Mouse (Mus musculus) cerebellum, adult (tissue): ENCODE measurements at regions not wholly inside any gene's neighbourhood (a gene's known extent, or its start where the extent isn't known, plus 50 kb on each side); places are given as distances from the start of the nearest gene placed in this dataset.

Experiments
- ATAC-seq: cut with Nextera tagmentation; 2 replicates; pipeline ENCODE4 v1.9.2; 2017; ENCODE audit warnings: mild to moderate bottlenecking, moderate library complexity, mixed read lengths; ENCODE audit not compliant: insufficient number of reproducible peaks, low FRiP score, low TSS enrichment

DNA sequence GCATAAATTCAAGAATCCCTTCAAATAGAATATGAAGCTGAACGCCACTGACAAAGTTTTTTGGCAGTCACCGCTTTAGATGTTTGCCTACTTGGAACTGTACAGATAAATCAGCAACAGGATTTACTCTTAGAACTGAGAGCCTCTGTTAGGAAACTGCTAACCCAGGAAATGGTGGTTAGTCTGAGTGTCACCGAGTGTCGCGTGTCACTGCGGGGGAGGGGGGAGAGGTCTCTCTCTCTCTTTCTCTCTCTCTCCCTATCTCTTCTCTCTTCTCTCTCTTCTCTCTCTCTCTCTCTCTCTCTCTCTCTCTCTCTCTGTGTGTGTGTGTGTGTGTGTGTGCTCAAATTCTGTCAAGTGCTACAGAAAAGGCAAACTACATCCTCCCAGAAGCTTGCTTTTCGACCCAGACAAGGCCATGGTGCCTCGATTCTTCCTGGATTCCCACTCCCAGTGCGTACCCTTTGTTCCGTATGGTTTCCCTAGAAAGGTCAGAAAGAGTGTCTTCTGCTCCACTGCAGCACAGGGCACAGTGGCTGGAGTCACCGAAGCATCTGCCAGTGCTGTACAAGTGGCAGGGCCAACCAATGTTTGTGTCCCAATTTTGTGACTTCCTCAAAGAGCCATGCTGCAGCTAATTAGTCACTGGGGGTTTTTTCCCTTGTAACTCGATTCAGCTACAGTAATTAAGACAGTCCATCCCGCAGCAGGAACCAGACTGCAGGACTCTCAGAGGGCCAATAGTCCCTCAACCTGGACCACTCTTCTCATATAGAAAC, 87.0 kb downstream of the Cog6 start:
- no peak for ATAC-seq

DNA sequence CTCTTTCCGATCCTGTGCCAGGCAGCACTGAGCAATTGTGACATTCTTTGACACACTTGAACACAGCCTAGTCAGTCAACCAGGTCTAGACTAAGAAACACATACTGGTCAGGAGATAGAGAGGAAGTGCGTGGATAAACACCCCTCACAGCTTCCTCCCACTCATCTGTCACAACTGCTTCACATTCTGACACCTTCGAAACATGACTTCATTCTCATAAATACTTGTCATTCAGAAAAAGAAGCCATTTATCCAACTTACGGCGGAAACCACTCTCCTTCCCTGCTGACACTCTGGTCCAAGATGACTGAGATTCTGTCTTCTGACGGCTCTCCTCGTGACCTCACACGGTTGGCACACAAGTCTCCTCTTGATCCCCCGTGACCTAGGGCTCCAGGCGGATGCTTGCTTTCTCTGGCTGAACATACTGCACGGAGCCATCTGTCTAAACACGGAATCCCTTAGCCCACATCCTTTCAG, 89.6 kb downstream of the Cog6 start:
- ATAC-seq, result no peak

DNA sequence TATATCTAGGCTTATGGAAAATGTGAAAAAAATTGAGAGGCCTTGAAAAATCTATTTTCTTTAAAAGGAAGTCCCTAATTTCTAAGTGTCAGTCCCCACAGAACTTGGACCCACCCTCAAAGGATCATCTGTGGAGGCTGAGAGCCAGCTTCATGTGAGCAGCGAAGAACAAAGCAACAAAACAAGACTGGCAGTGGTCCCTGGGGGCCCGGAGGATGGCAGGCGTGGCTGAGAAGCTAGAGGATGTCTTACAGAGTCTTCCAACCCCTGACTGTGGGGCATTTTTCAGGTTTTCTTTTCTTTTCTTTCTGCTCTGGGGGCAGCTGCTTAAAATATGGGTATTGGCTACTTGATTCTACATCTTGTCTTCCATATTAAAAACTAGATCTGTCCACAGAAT, 90.5 kb downstream of the Cog6 start:
- ATAC-seq, result no peak

DNA sequence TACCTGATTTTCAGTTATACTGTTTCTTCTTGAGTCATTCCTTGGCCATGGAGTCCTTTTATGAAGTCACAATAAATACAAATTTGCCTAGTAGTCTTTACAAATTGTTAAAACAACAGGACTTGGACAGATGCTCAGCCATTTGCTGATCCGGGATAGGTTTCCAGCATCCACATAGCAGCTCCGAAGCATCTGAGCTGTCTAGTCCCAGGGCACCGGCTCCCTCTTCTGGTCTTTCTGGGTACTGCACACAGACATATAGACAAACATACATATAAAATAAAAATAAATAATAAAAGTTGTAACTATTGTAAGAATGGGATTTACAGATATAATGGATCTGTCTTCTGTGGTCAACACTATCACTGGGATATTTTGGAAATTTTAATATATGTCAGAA, 91.8 kb downstream of the Cog6 start:
- no peak for ATAC-seq

DNA sequence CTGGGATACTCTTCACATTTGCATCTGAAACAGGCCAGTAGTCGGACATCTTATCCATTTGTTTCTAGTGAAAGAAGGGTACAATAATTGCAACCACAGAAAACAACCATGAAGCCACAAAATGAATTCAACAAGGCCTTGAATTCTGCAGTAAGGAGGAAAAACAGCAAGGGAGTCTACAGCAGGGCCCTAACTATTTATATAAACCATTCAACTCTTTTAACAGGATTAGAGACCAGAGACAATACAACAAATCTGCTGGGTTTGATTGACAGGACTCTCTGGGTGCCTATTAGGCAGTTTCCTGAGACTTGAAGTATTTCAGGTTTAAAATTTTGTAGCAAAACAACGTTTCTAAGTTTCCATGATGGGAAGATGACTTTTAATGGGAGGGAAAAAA, 92.4 kb downstream of the Cog6 start:
- ATAC-seq, result no peak

DNA sequence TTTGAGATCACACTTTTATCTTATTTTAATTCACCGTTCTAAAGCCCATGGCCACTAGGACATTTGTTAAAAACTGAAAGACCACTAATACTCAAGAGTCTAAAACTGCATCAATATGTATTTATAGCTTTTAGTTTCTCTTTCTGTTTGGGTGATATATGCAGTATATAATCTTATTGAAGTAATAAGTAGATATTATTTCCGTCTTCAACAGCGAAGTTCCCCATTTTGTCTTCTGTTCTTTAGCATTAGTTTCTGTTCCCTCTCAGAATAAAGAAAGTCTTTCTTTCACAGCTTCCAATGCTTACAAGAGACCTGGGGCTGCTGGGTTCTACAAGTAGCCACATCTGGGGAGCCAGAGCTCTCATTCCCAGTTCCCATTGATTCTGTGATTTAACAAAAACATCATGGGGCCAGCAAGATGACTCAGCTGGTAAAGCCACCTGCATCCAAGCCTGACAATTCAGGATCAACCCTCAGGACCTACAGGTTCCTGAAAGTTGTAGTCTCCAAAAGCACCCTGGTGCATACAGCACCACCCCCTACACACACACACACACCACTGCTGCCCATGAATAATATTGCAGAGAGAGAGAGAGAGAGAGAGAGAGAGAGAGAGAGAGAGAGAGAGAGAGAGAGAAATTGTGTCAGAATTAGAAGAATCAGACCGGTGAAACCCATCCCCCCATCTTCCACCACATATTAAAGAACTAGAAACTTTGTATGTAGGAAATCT, 93.0 kb downstream of the Cog6 start:
- ATAC-seq, result no peak

DNA sequence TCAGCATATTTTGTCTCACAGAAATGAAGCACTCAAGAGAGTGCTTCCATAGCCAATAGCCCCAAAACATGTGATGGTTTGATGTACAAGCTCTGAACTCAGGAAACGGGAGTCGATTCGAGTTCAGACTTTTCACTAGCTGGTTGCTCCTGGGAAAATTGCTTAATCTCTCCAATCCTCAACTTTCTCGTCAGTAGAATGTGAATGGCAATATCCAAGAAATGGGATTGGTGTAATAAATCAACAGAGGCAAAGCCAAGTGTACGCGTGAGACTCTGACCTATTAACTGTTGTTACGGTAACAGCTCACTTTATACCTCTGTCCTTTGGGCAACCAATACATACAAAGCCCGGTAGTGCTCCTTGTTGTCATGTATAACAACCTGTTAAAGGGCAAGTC, 94.6 kb downstream of the Cog6 start:
- ATAC-seq, result no peak

DNA sequence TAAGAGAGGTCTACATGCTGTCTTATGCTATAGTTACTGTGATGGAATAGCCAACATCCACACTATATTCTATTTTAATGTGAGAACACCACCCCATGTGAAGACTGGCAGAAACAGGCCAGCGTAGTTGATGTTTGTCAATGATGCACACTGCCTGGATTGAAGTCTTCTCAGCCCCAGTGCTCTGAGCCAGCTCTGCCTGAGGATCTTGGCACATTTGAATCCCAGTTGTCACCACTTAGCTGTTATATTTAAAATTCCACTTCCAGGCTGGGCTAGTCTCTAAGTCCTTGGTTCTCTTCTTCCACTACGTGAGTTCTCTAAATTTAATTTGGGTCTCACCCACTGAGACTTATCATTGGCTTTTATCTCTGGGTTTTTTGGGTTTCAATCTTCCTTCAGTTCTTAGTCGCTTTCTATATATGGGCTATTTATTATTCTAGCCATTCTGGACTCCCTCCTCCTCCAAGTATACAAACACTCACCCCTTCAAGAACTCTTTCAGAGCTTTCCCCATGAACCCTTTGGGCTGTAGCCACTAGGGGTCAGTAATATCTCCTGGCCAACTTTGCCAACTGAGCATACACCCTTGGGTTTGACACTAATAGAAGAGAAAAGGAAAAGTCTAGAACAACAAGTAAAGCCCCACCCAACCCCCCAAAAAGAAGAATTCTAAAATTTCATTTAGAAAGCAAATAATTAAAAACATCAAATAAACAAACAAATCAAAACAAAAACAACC, 110.0 kb downstream of the Cog6 start:
- ATAC-seq, result no peak

DNA sequence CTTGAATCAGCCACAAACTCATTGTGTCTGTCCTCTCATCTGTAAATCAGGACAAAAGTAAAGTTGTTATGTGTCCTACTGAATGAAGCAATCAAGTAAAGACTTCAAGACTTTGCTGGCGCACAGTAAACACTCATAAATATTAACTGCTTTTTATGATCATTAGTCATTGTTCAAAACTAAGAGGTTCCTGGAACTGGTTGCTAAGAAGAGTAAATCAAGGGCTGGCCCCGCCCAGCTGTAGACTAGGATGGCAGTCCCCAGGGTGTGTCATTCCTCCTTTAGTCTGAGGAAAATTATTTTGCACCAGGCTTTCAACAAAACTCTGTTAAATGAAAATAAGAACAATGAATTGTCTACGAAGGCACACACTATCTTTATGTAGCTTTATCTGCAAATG, 113.0 kb downstream of the Cog6 start:
- no peak for ATAC-seq

DNA sequence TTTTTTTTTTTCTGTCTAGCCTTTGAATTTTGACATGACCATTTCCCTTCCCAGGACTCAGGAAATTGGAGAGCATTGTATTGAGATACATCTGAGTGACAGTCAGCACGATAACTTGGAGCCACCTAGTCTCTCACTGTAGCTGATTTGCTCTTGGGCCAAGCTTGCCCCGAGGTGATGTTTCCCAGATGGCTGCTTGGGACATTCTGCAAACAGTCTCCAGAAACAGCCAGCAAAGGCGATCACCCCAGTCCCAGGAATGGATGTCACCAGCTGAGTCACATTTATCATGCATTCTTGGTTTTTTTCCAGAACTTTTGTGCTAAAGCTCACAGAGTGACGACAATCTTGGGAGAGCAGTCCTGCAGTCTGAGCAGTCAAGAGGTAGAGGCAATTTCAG, 119.4 kb downstream of the Cog6 start:
- ATAC-seq, result no peak

DNA sequence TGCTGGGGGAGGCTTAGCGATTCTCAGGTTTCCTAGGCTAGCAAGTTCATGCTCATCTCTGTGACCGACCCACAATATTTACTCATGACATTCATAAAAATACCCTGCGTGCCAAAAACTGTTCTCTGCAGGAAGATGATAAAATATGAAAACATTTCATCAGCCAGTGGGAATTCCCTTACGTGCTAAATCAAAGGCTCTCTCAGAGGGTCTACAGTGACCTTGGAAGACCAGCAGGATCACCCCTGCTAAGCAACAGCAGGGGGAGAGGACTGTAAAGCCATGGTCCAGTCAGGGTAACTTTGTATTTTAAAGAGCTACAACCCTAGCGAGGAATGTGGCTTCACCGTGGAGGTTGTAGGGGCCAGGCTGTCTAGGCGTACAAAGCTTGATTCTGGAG, 120.6 kb downstream of the Cog6 start:
- ATAC-seq, result no peak

DNA sequence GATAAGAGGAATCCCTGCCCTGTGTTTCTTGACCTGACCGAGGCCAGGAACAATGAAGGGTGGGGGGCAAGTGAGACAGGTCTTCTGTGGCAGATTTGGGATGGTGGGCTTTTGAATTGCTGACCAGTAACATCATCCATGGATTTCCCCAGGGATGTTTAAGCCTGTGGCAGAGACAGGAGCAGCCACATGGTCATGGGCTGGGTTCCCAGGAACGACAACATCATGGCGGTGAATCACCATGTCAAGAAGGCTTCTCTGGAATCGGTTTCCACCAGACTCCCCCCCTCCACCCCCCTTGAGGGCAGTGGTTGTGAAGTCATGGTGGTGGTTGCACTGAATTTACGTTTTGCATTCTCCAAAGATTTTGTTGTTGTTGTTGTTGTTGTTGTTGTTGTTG, 121.3 kb downstream of the Cog6 start:
- no peak for ATAC-seq

DNA sequence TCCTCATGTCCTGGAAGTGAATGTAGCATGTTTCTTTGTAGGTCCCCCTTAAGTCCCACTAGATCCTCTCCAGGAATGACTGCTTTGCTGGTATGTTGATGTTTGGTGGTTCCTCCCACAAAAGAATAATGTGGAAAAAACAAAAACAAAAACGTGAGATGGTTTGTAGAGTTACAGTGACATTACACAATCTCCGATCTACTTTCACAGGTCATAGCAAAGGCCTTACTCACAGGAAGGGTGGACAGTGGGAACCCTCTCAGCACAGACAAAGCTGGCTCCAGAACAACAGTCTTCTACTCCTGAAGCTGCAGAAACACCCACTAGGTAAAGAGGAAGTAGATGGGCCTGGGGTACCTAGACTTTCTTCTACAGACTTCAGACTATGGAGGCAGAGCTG, 122.2 kb downstream of the Cog6 start:
- ATAC-seq, result no peak

DNA sequence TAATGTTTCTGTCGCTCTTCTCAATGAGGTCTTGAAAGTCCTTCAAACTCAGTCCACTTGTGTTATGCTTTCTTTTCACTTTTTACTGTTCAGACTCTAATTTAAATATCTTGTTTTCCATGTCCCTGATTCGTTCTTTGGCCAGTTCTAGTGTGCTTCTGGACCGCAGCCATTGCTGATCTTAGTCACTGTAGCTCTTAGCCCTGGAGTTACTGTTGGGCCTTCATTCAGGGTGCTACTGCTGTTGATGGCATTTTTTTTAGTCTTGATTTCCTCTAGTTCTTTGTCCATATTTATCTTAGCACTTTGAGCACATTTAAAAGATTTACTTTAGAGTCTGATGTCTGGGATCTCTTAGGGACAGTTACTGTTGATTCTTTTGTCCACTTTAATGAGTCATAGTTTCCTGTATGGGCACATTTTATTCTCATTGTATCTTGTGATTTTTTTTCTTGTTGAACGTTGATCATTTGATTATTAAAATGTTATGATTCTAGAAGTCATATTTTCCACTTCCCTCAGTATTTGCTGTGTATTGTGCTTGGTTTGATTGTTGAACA, 127.8 kb downstream of the Cog6 start:
- ATAC-seq, result no peak

DNA sequence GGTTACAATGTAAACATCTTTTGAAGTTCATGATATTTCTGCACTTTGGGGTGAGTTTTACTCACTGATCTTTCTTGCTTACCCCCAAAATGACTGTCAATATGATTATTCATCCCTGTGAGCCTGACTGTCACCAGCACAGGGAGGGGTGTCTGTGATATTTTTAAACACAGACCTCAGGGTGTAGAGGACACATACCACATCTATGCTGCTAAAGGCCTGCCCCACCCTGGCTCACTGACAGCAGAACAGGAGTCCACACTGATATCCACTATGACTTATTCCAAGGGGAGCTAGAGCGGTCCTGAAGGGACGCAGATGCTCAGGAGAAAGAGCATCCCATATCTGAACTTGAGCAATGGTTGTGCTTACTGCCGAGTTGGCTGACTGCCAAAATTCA, 135.1 kb downstream of the Cog6 start:
- ATAC-seq, result no peak

DNA sequence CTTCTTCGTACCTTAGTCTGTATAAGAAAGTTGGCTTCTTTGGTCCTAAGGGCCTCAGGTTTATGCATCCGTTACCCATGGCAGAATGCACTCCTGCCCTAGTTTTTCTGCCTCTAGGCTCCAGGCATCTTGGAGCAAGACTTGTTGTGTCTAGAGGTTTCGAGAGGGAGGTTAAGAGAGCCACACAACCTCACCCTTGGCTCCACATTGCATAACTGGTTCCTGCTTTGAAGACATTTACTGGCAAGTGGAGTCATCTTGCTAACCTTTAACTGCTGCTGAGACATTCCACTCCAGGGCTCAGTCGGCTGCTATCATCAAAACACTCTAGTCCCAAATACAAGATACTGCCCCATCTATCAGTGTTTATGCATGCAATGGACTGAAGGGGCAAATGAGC, 135.9 kb downstream of the Cog6 start:
- ATAC-seq, result no peak

DNA sequence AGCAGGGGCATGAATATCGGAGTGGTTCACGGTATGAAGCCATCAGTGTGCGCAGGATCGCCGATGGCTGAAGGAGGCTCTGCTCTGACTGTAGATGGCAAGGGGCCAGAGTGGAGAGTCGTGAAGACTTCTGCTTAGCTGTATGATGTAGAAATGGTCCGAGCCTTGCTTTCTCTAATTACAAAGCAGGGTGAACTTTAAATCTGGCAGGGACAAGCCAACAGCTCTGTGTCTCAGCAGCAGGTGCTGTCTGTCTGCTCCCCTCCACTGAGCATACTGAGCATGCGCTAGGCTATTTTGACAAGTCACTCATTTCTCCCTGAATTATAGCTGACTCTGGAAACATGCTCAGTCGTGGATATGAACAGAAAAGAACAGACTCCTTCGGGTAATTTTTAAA, 137.3 kb downstream of the Cog6 start:
- no peak for ATAC-seq

DNA sequence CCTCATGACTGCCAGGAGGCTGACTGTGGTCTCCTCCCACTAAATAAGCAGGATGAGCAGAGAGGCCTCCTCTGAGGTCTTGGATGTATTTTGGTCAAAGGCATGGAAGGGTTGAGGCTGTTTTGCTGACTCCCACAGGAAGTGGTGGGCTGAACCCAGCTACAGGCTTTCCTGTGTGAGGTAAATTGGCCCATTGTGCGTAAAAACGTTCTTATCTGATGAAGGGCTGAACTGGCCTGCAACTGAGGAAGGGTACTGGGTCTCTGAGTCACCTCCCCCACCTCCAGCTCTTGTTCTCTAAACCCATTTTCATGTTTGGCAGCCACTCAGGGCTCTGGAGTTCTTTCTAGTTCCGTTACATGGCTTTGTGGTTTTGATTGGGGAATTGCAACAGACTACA, 138.7 kb downstream of the Cog6 start:
- no peak for ATAC-seq

DNA sequence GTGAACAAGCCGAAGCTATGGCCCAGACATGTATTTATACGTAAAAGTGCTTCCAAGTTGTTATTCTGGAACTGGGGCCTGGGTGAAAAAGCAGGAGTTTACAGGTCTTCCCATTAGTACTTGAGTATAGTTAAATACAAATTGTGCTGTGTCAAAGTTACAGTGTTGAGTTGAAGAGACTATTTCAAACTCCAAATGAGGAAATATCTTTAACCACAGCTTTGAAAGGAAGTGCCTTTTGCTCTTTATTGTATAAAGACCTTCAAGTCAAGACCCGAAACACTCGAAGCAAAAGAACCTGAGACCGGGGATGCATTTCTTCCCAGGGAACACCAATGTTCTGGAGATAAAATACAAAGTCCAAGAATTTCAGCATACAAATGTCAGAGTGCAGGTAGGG, 144.8 kb downstream of the Cog6 start:
- ATAC-seq, result no peak

DNA sequence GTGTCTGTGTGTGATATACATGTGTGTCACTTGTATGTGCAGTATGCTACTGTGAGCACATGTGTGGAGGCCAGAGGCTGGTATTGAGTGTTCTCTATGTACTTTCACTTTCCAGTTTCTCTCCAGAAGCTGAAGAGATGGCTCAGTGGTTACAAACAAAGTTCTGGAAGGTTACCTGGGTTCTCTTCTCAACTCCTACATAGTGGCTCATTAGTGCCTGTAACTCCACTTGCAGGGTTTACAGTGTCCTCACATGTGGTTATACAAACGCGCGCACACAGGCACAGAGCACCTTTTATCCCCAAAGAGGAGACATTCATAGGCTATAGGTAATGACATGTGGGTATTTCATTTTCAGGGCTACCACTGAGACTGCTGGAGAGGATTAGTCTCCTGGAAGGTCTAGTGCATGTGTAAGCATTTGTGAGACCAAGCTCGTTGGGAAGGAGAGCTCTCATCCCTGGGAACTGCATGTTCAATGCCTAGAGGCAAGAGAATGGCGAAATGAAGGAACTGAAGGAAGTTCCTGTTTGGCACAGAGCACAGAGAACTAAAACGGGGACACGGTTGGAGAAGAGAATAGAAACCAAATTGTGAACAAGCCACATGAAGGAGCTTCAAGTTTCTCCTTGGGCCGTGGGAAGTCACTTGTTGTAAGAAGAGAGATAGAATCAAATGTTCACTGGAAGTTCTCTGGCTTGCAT, 153.7 kb downstream of the Cog6 start:
- ATAC-seq, result no peak
